Mouse (Mus musculus): ENCODE data around the gene Camk2d. TPM values are rescaled to one million over a fixed set of nuclear protein-coding genes. Genes with fewer than 3 reads are reported as not detected.

The Camk2d gene
- polyA plus RNA-seq, 1 experiment from 2014 or later = 23.8 TPM

DNA sequence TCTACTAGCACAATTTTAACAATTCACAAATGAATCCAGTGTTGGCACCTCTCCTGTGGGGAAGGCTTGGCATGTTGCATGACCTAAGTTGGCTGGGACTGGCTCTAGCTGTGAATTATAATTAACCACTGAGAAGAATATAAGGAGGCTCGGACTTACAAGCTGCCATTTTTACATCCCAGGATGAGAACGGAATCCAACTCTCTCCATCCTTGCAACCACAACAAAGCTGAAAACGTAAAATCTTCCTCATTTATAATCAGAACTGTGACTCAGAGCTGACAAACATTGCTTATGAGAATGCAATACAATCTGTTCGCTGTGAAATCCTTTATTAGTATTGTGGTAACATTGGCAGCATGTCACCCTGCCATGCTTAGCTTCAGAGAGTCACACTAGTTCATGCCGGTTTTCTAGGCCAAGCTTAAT lies 126.9 kb downstream of the Camk2d start:
- Histone ChIP-seq H3K9ac (replicated peaks; ENCODE audit: low read length) (no peak overlapping the region), H3K4me2 (replicated peaks; ENCODE audit: low read depth, low read length) (no peak overlapping the region), H3K4me1 (ENCODE audit: insufficient read depth, low read length) (no peaks in the 10 kb centered on the region), H3K4me3 (ENCODE audit: low read length) (no peak overlapping the region), H3K36me3 (ENCODE audit: insufficient read depth, low read length) (no peaks in the 10 kb centered on the region), H3K27me3 (ENCODE audit: insufficient read depth, low read length) (no peaks in the 10 kb centered on the region), H3K9me3 (ENCODE audit: low read length) (no peaks in the 10 kb centered on the region), H3K27ac (ENCODE audit: low read length) (no peak overlapping the region)
- ATAC-seq (ENCODE audit: low FRiP score, low TSS enrichment) = no peak
- 92% methylated on average over 5 of the region's 5 CpGs for WGBS

GRCm38 (mm10) chr3:126723458-126723857 lies 127.4 kb downstream of the Camk2d start:
- 75% methylated on average over 5 of the region's 5 CpGs for whole genome bisulfite sequencing
- H3K4me1 ChIP-seq (ENCODE audit: insufficient read depth, low read length) = no peaks in the 10 kb centered on the region

GRCm38 (mm10) chr3:126725647-126726046 lies 129.5 kb downstream of the Camk2d start:
- no peaks in the 10 kb centered on the region for H3K4me1 ChIP-seq (ENCODE audit: insufficient read depth, low read length)
- ATAC-seq (ENCODE audit: low FRiP score, low TSS enrichment) = no peak
- H3K4me3 ChIP-seq (ENCODE audit: low read length) = no peak overlapping the region
- H3K9me3 ChIP-seq (ENCODE audit: low read length) = no peaks in the 10 kb centered on the region
- H3K27ac ChIP-seq (ENCODE audit: low read length) = no peak overlapping the region
- WGBS = 75% methylated on average over 9 of the region's 9 CpGs
- no peak overlapping the region for H3K9ac ChIP-seq (replicated peaks; ENCODE audit: low read length)
- no peaks in the 10 kb centered on the region for H3K27me3 ChIP-seq (ENCODE audit: insufficient read depth, low read length)
- H3K36me3 ChIP-seq (ENCODE audit: insufficient read depth, low read length) = no peaks in the 10 kb centered on the region
- no peak overlapping the region for H3K4me2 ChIP-seq (replicated peaks; ENCODE audit: low read depth, low read length)

More at GRCm38 (mm10) chr3:126723458-126723857, 127.4 kb downstream of the Camk2d start:
- H3K27ac ChIP-seq (ENCODE audit: low read length) = no peak overlapping the region
- no peaks in the 10 kb centered on the region for H3K9me3 ChIP-seq (ENCODE audit: low read length)
- ATAC-seq (ENCODE audit: low FRiP score, low TSS enrichment) = no peak
- no peak overlapping the region for H3K4me2 ChIP-seq (replicated peaks; ENCODE audit: low read depth, low read length)
- no peaks in the 10 kb centered on the region for H3K27me3 ChIP-seq (ENCODE audit: insufficient read depth, low read length)
- H3K36me3 ChIP-seq (ENCODE audit: insufficient read depth, low read length) = no peaks in the 10 kb centered on the region
- no peak overlapping the region for H3K9ac ChIP-seq (replicated peaks; ENCODE audit: low read length)
- H3K4me3 ChIP-seq (ENCODE audit: low read length) = no peak overlapping the region

GRCm38 (mm10) chr3:126727387-126727786 lies 131.3 kb downstream of the Camk2d start:
- no peak for ATAC-seq (ENCODE audit: low FRiP score, low TSS enrichment)
- H3K27ac ChIP-seq (ENCODE audit: low read length) = no peak overlapping the region

DNA sequence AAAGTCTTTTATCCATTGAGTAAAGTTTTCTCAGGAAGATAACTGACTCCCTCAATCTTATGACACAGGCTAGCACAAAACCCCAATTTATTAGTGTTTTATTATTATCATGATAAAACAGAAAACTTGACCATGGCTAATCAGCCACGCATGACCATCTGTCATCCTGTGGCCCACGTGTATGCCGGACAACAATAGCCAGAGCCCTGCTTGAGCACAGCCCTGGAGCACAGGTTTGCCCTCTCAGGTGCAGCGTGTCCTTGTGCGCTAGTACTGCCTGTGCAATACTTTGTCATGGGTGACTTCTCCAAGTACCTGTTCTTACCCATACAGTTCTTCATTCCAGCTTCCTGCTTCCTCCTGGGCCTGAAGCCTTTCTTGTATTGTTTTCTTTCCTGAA lies 134.3 kb downstream of the Camk2d start:
- ATAC-seq (ENCODE audit: low FRiP score, low TSS enrichment) = no peak

More at GRCm38 (mm10) chr3:126727387-126727786, 131.3 kb downstream of the Camk2d start:
- no peak overlapping the region for H3K4me2 ChIP-seq (replicated peaks; ENCODE audit: low read depth, low read length)
- H3K4me1 ChIP-seq (ENCODE audit: insufficient read depth, low read length) = no peaks in the 10 kb centered on the region
- WGBS = 93% methylated on average over 4 of the region's 4 CpGs
- no peaks in the 10 kb centered on the region for H3K9me3 ChIP-seq (ENCODE audit: low read length)
- no peaks in the 10 kb centered on the region for H3K36me3 ChIP-seq (ENCODE audit: insufficient read depth, low read length)
- H3K4me3 ChIP-seq (ENCODE audit: low read length) = no peak overlapping the region
- H3K27me3 ChIP-seq (ENCODE audit: insufficient read depth, low read length) = no peaks in the 10 kb centered on the region
- no peak overlapping the region for H3K9ac ChIP-seq (replicated peaks; ENCODE audit: low read length)

DNA sequence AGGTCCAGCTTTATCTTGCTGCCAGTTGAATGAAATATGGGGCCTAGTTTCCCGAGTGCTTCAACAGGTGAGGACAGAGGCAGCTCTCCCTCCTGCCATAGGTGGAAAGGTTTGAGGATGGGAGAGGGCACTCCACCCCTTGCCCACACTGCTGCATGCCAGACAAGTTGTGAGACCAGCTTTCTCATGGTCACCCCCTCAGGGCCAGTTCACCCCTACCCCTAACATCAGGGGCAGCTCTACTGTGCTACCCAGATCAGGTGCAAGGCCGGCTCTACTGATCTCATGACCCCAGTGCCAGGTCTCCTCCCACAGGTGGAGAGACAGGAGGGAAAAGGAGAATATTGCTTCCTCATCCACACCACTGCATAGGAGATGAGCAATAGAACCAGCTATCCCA lies 136.2 kb downstream of the Camk2d start:
- no peak for ATAC-seq (ENCODE audit: low FRiP score, low TSS enrichment)
- H3K27ac ChIP-seq (ENCODE audit: low read length) = no peak overlapping the region
- no peak overlapping the region for H3K4me3 ChIP-seq (ENCODE audit: low read length)
- no peaks in the 10 kb centered on the region for H3K4me1 ChIP-seq (ENCODE audit: insufficient read depth, low read length)
- H3K27me3 ChIP-seq (ENCODE audit: insufficient read depth, low read length) = no peaks in the 10 kb centered on the region
- H3K4me2 ChIP-seq (replicated peaks; ENCODE audit: low read depth, low read length) = no peak overlapping the region
- H3K36me3 ChIP-seq (ENCODE audit: insufficient read depth, low read length) = no peaks in the 10 kb centered on the region
- H3K9me3 ChIP-seq (ENCODE audit: low read length) = no peaks in the 10 kb centered on the region
- WGBS = 81% methylated on average over 2 of the region's 2 CpGs
- no peak overlapping the region for H3K9ac ChIP-seq (replicated peaks; ENCODE audit: low read length)

More for the DNA sequence above, 134.3 kb downstream of the Camk2d start:
- Histone ChIP-seq H3K9me3 (ENCODE audit: low read length) (no peaks in the 10 kb centered on the region), H3K36me3 (ENCODE audit: insufficient read depth, low read length) (no peaks in the 10 kb centered on the region), H3K9ac (replicated peaks; ENCODE audit: low read length) (no peak overlapping the region), H3K4me2 (replicated peaks; ENCODE audit: low read depth, low read length) (no peak overlapping the region), H3K27me3 (ENCODE audit: insufficient read depth, low read length) (no peaks in the 10 kb centered on the region), H3K4me3 (ENCODE audit: low read length) (no peak overlapping the region), H3K27ac (ENCODE audit: low read length) (no peak overlapping the region), H3K4me1 (ENCODE audit: insufficient read depth, low read length) (no peaks in the 10 kb centered on the region)
- WGBS = 87% methylated on average over 5 of the region's 5 CpGs

- Histone ChIP-seq H3K9ac (replicated peaks; ENCODE audit: low read length) (no peak overlapping the region), H3K4me3 (ENCODE audit: low read length) (no peak overlapping the region), H3K4me1 (ENCODE audit: insufficient read depth, low read length) (no peaks in the 10 kb centered on the region), H3K36me3 (ENCODE audit: insufficient read depth, low read length) (no peaks in the 10 kb centered on the region), H3K27me3 (ENCODE audit: insufficient read depth, low read length) (no peaks in the 10 kb centered on the region), H3K4me2 (replicated peaks; ENCODE audit: low read depth, low read length) (no peak overlapping the region), H3K9me3 (ENCODE audit: low read length) (no peaks in the 10 kb centered on the region), H3K27ac (ENCODE audit: low read length) (no peak overlapping the region)
- ATAC-seq (ENCODE audit: low FRiP score, low TSS enrichment) = no peak
- 94% methylated on average over 2 of the region's 2 CpGs for WGBS
Observed at GRCm38 (mm10) chr3:126734533-126734932, 138.4 kb downstream of the Camk2d start.

GRCm38 (mm10) chr3:126735211-126735610 lies 139.1 kb downstream of the Camk2d start:
- Histone ChIP-seq H3K9ac (replicated peaks; ENCODE audit: low read length) (no peak overlapping the region), H3K4me1 (ENCODE audit: insufficient read depth, low read length) (no peaks in the 10 kb centered on the region), H3K36me3 (ENCODE audit: insufficient read depth, low read length) (no peaks in the 10 kb centered on the region), H3K27ac (ENCODE audit: low read length) (no peak overlapping the region), H3K27me3 (ENCODE audit: insufficient read depth, low read length) (no peaks in the 10 kb centered on the region), H3K4me2 (replicated peaks; ENCODE audit: low read depth, low read length) (no peak overlapping the region), H3K9me3 (ENCODE audit: low read length) (no peaks in the 10 kb centered on the region), H3K4me3 (ENCODE audit: low read length) (no peak overlapping the region)
- WGBS = 82% methylated on average over 5 of the region's 5 CpGs
- ATAC-seq (ENCODE audit: low FRiP score, low TSS enrichment) = no peak

DNA sequence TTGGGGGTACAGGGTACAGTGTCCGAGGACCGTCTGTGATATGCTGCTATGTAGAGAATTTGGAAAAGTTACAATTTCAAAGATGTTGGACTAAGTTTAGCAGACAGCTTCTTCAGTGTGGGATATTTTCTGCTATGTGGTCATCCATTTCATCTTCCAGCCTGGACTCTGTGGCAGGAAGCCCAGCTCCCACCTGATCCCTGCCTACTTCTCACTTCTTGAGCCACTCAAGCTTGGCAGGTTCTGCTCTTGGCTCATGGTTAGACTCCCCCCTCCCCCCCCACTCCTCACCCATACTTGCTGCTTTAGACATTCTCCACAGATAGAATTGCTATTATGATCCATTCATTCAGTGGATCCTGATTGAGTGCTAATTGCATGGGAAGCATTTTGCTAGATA lies 141.0 kb downstream of the Camk2d start:
- no peaks in the 10 kb centered on the region for H3K27me3 ChIP-seq (ENCODE audit: insufficient read depth, low read length)
- no peaks in the 10 kb centered on the region for H3K36me3 ChIP-seq (ENCODE audit: insufficient read depth, low read length)
- H3K4me2 ChIP-seq (replicated peaks; ENCODE audit: low read depth, low read length) = no peak overlapping the region
- H3K4me3 ChIP-seq (ENCODE audit: low read length) = no peak overlapping the region
- H3K9ac ChIP-seq (replicated peaks; ENCODE audit: low read length) = no peak overlapping the region
- ATAC-seq (ENCODE audit: low FRiP score, low TSS enrichment) = no peak; the same call in 1 of the 2 replicates
- WGBS = 86% methylated on average over 2 of the region's 2 CpGs
- no peak overlapping the region for H3K27ac ChIP-seq (ENCODE audit: low read length)
- no peaks in the 10 kb centered on the region for H3K9me3 ChIP-seq (ENCODE audit: low read length)
- H3K4me1 ChIP-seq (ENCODE audit: insufficient read depth, low read length) = no peaks in the 10 kb centered on the region

DNA sequence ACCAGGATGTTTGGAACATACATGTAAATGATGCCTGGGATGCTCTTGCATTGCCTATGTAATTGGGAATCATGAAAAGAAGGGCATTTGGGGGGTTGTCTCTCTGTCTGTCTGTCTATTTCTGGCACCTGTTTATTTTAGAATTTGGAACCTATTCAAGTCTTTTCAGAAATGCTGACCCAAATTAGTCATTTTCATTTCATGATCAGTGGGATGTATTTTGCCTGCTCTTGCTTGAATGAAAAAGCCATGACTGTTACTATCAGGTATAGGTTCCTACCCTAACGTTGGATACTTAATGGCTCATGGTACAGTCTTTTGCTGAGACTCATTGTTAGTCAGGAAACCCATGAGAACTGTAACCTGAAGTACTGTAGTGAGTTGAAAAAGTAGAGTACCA lies 144.0 kb downstream of the Camk2d start:
- WGBS = 77% methylated on average over 1 of the region's 1 CpGs
- Histone ChIP-seq H3K9me3 (ENCODE audit: low read length) (no peaks in the 10 kb centered on the region), H3K4me3 (ENCODE audit: low read length) (no peak overlapping the region), H3K9ac (replicated peaks; ENCODE audit: low read length) (no peak overlapping the region), H3K4me1 (ENCODE audit: insufficient read depth, low read length) (no peaks in the 10 kb centered on the region), H3K27me3 (ENCODE audit: insufficient read depth, low read length) (no peaks in the 10 kb centered on the region), H3K27ac (ENCODE audit: low read length) (no peak overlapping the region), H3K4me2 (replicated peaks; ENCODE audit: low read depth, low read length) (no peak overlapping the region), H3K36me3 (ENCODE audit: insufficient read depth, low read length) (no peaks in the 10 kb centered on the region)
- no peak for ATAC-seq (ENCODE audit: low FRiP score, low TSS enrichment)

All from kidney, embryonic 16.5 days (tissue).